Mouse (Mus musculus) myocyte (in vitro differentiated cells): ENCODE results near the gene Ngrn. TPM values are rescaled to one million over a fixed set of nuclear protein-coding genes. Genes with fewer than 3 reads are reported as not detected.

ENCODE experiments used
- H3K27me3 ChIP-seq: one replicate; pipeline ENCODE4 v1.6.1; 2011; ENCODE audit not compliant: control insufficient read depth, insufficient read depth, insufficient read length
- H3K36me3 ChIP-seq: one replicate; pipeline ENCODE4 v1.6.1; 2011; ENCODE audit not compliant: control insufficient read depth, insufficient read depth
- H3K4me2 ChIP-seq: one replicate; pipeline ENCODE4 v1.6.1; 2011; ENCODE audit warnings: low read depth, control low read depth
- H3K4me3 ChIP-seq: one replicate; pipeline ENCODE4 v1.5.1; 2011; ENCODE audit warnings: mild to moderate bottlenecking, control low read depth, moderate library complexity
- H3K79me2 ChIP-seq: one replicate; pipeline ENCODE4 v1.6.1; 2011; ENCODE audit not compliant: control insufficient read depth, insufficient read depth
- H3ac ChIP-seq: one replicate; pipeline ENCODE4 v1.6.1; 2011; ENCODE audit not compliant: control insufficient read depth, insufficient read length
- CEBPB ChIP-seq: IDR thresholded peaks from 2 replicates; pipeline ENCODE4 v1.6.1; 2011; ENCODE audit warnings: mild to moderate bottlenecking, moderate library complexity; ENCODE audit not compliant: poor library complexity, insufficient read depth, severe bottlenecking
- E2F4 ChIP-seq: IDR thresholded peaks from one replicate; pipeline ENCODE4 v1.6.1; 2011; ENCODE audit warnings: mild to moderate bottlenecking, control low read depth, moderate library complexity; ENCODE audit not compliant: insufficient read depth
- MAX ChIP-seq: IDR thresholded peaks from one replicate; pipeline ENCODE4 v1.6.1; 2011; ENCODE audit warnings: low read depth, mild to moderate bottlenecking, control low read depth
- MYOD1 ChIP-seq, 3 experiments: IDR thresholded peaks; one replicate each; pipeline ENCODE4 v1.6.1; 2011; ENCODE audit warnings: control low read depth in 2 of 3, low read depth in 2 of 3, mild to moderate bottlenecking in 2 of 3, moderate library complexity in 1 of 3; ENCODE audit not compliant: insufficient read length in 2 of 3, control insufficient read depth in 1 of 3
- MYOG ChIP-seq, 3 experiments: IDR thresholded peaks; one replicate each; pipeline ENCODE4 v1.6.1; 2011; ENCODE audit warnings: control low read depth in 2 of 3, low read depth in 2 of 3, mild to moderate bottlenecking in 2 of 3; ENCODE audit not compliant: insufficient read length in 2 of 3, control insufficient read depth in 1 of 3, insufficient read depth in 1 of 3
- POLR2A ChIP-seq: IDR thresholded peaks from one replicate; pipeline ENCODE4 v1.6.1; 2011; ENCODE audit warnings: low read depth, mild to moderate bottlenecking, control low read depth, moderate library complexity; ENCODE audit not compliant: insufficient read length
- POLR2AphosphoS2 ChIP-seq: IDR thresholded peaks from one replicate; pipeline ENCODE4 v1.6.1; 2011; ENCODE audit warnings: low read depth, control low read depth; ENCODE audit not compliant: insufficient read length
- REST ChIP-seq: IDR thresholded peaks from one replicate; pipeline ENCODE4 v1.6.1; 2011; ENCODE audit warnings: mild to moderate bottlenecking, control low read depth, moderate library complexity; ENCODE audit not compliant: insufficient read depth, insufficient read length
- SRF ChIP-seq: IDR thresholded peaks from one replicate; pipeline ENCODE4 v1.6.1; 2011; ENCODE audit warnings: low read depth; ENCODE audit not compliant: control insufficient read depth, insufficient read length
- TCF12 ChIP-seq: IDR thresholded peaks from one replicate; pipeline ENCODE4 v1.6.1; 2011; ENCODE audit warnings: mild to moderate bottlenecking, control low read depth; ENCODE audit not compliant: poor library complexity, insufficient read depth, severe bottlenecking
- TCF3 ChIP-seq: IDR thresholded peaks from one replicate; pipeline ENCODE4 v1.6.1; 2011; ENCODE audit warnings: low read depth, control low read depth; ENCODE audit not compliant: insufficient read length
- USF1 ChIP-seq: IDR thresholded peaks from one replicate; pipeline ENCODE4 v1.6.1; 2011; ENCODE audit warnings: low read depth, mild to moderate bottlenecking, control low read depth, moderate library complexity
- polyA plus RNA-seq: library from polyadenylated mRNA; unstranded; fragments of >200 nt; fragmentation: generic; extraction: Trizol; gene quantifications from one replicate; pipeline ENCODE4 v1.2.1, GENCODE M21; 2012; ENCODE audit warnings: missing spikeins

The Ngrn gene
- polyA plus RNA-seq, 1 experiment, result 55.0 TPM

DNA sequence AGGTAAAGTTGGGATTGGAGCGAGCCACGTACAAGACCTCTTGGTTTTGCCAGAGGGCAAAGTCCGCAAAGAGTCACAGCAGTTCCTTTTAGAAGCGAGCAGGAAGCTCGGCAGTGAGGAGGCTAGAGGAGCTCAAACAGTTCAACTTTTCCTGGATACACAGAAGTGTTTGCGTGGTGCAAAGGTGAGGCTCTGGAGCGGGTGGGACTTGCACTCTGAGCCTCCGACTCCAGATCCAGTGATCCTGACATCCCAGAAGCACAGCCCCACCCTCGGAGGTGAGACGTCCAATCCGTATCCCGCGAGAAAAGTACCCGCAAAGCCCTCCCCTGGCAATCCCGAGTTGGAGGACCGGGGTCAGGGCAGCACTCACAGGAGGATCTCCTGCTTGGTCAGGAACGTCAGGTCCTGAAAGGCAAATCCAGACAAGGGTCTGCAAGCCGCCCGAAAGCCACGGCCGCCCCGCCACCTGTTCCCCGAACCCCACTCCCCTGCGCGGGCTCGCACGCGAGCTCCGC lies 29.0 kb upstream of the Ngrn start:
- Histone ChIP-seq H3K4me2 (peak overlapping the region; percentile 75), H3K36me3 (no peaks in the 10 kb centered on the region), H3K4me3 (peak overlapping the region; percentile 56), H3ac (peak overlapping the region; percentile 39), H3K27me3 (no peaks in the 10 kb centered on the region), H3K79me2 (peaks cover 4% of the 10 kb centered on the region)
- TF ChIP-seq REST, result no peak
- no peak for TF ChIP-seq USF1
- no peak for TF ChIP-seq E2F4
- no peak for TF ChIP-seq MAX

DNA sequence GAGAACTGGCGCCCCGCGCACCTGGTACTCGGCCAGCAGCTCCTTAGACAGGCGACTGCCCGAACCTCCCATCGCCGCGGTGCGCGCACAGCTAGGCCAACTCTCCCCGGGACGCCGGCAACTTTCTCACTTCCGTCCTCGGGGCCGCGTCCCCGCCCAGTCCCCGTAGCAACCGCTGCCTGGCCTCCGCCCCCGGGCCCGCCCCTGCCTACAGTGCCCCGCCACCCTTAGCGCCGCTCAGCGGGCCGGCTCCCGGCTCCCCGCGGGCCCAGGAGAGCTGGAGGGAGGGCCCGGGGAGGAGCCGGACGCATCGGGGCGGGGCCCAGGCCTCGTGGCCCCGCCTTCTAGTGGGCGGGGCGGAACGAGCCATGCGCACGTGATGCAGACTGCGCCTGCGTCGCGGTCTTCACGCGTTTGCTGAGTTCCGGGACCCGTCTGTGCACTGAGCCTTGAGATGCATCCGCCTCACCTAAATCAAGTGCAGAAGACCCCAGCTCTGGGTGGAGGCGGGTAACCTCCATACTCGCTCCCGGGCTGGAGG lies 28.5 kb upstream of the Ngrn start, which contains the start of the genes Cib1 and Gdpgp1:
Gene Cib1 (minus strand): TSS at position 325 of the 541 bp plus-strand sequence.
Gene Gdpgp1 (plus strand): TSS at position 377 of the 541 bp plus-strand sequence.
- peak within 1 kb of the TSS; percentile 86 for H3K4me2 ChIP-seq
- H3ac ChIP-seq, result peak within 1 kb of the TSS; percentile 39
- TF ChIP-seq REST (no peak), POLR2A (peak; percentile 74), TCF3 (no peak), POLR2AphosphoS2 (peak; percentile 82), USF1 (peak; percentile 91), MYOD1 (IDR thresholded peaks at IDR 0.05; ENCODE audit: control insufficient read depth in 1 of 3, insufficient read length in 2 of 3, low read depth in 2 of 3) (peak in 1 of 3 experiments; percentile 3), E2F4 (no peak), TCF12 (no peak), MAX (no peak), MYOG (IDR thresholded peaks at IDR 0.05; ENCODE audit: control insufficient read depth in 1 of 3, insufficient read depth in 1 of 3, insufficient read length in 2 of 3, low read depth in 2 of 3) (no peak), SRF (no peak), CEBPB (no peak)
- H3K79me2 ChIP-seq, result peaks cover 4% of the 10 kb centered on the region
- no peaks in the 10 kb centered on the region for H3K36me3 ChIP-seq
- peak within 1 kb of the TSS; percentile 56 for H3K4me3 ChIP-seq
- H3K27me3 ChIP-seq, result no peaks in the 10 kb centered on the region

DNA sequence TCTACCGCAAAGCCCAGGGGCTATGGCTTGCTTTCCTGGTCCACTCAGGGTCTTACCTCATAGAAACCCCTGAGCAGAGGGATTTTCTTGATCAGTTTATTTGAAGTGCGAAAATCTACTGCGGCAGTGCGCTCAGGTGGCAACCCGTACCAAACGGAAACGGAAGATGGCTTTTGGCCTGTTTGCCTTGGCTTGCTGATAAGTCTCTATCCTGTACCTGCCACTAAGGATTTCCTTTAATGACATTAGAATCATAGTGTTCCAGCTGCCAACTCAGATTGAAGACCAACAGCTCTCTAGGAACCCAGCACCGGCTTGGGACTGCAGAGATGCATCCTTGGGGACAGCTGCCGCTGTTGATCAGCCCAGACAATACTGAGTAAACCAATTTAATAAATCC lies 27.2 kb upstream of the Ngrn start:
- Histone ChIP-seq H3K4me2 (peak overlapping the region; percentile 86), H3K27me3 (no peaks in the 10 kb centered on the region), H3K79me2 (peaks cover 4% of the 10 kb centered on the region), H3ac (no peak overlapping the region), H3K36me3 (no peaks in the 10 kb centered on the region), H3K4me3 (peak overlapping the region; percentile 56)
- TF ChIP-seq MAX (no peak), POLR2A (no peak), SRF (no peak), MYOD1 (IDR thresholded peaks at IDR 0.05; ENCODE audit: control insufficient read depth in 1 of 3, insufficient read length in 2 of 3, low read depth in 2 of 3) (no peak), MYOG (IDR thresholded peaks at IDR 0.05; ENCODE audit: control insufficient read depth in 1 of 3, insufficient read depth in 1 of 3, insufficient read length in 2 of 3, low read depth in 2 of 3) (no peak), REST (no peak), USF1 (no peak), POLR2AphosphoS2 (no peak), E2F4 (no peak), TCF12 (no peak), TCF3 (no peak), CEBPB (no peak)

DNA sequence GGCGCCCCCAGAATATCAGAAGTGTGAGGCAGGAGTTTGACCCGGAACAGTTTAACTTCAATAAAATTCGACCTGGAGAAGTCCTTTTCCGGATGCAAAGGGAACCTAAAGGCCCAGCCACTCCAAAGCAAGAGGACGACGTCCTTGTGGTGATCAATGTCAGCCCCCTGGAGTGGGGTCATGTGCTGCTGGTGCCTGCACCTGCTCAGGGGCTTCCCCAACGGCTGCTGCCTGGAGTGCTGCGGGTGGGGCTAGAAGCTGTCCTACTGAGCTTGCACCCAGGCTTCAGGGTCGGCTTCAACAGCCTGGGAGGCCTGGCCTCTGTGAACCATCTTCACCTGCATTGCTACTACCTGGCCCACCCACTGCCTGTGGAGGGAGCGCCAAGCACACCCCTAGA lies 22.5 kb upstream of the Ngrn start:
- no peak overlapping the region for H3K4me2 ChIP-seq
- H3K79me2 ChIP-seq, result no peaks in the 10 kb centered on the region
- H3K4me3 ChIP-seq, result no peak overlapping the region
- TF ChIP-seq REST (no peak), USF1 (no peak), SRF (no peak), MYOG (IDR thresholded peaks at IDR 0.05; ENCODE audit: control insufficient read depth in 1 of 3, insufficient read depth in 1 of 3, insufficient read length in 2 of 3, low read depth in 2 of 3) (no peak), TCF12 (no peak), TCF3 (no peak), MAX (no peak), MYOD1 (IDR thresholded peaks at IDR 0.05; ENCODE audit: control insufficient read depth in 1 of 3, insufficient read length in 2 of 3, low read depth in 2 of 3) (no peak), POLR2AphosphoS2 (no peak), E2F4 (no peak), CEBPB (no peak), POLR2A (no peak)
- H3K27me3 ChIP-seq, result no peaks in the 10 kb centered on the region
- no peak overlapping the region for H3ac ChIP-seq
- peaks cover 5% of the 10 kb centered on the region for H3K36me3 ChIP-seq

DNA sequence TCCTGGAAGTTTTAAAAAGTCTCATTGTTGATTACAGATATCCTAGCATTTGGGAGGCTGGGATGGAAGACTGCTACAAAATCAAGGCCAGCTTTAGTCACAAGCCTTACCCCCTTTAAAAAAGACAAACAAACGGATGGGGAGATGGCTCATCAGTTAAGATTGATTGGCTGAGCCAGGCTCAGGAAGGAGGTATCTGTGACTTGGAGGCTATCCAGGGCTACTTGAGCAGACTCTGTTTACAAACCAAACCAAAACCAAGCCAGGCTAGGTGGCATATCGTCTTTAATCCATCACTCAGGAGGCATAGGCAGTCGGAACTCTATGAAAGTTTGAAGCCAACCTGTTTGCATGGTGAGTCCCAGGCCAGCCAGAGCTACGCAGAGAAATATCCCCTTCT lies 19.4 kb upstream of the Ngrn start:
- no peak overlapping the region for H3K4me2 ChIP-seq
- no peak overlapping the region for H3ac ChIP-seq
- H3K36me3 ChIP-seq, result peaks cover 5% of the 10 kb centered on the region
- H3K4me3 ChIP-seq, result no peak overlapping the region
- no peak for TF ChIP-seq REST
- no peaks in the 10 kb centered on the region for H3K79me2 ChIP-seq
- H3K27me3 ChIP-seq, result no peaks in the 10 kb centered on the region
